Mouse (Mus musculus): ENCODE data around the gene Pdzd2.

DNA sequence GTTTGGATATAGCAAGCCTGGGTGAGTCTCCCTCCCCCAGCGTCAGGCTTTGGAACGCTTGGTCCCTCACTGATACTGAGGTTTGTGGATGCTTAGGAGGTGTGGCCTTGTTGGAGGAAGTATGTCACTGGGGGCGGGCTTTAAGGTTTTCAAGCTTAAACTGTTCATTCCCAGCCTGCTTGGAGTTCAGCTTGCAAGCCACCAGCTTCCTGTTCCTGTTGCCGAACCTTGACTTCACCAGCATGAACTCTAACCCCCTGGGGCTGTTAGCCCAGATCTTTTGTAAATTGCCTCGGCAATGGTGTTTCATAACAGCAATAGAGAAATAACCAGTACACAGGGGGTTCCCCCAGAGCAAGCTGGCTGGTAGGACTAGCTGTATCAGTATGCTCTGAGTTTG, 260.4 kb downstream of the Pdzd2 start:
- TF ChIP-seq TAL1 (IDR thresholded peaks at IDR 0.05; ENCODE audit: low read length), result no peak
- no peak for TF ChIP-seq GATA1 (IDR thresholded peaks at IDR 0.05; ENCODE audit: low read length)
